Mouse (Mus musculus) heart, postnatal 0 days (tissue): ENCODE results near the gene E330009J07Rik.

ENCODE experiments used
- CTCF ChIP-seq: IDR thresholded peaks from 2 replicates; pipeline ENCODE4 v1.5.1; 2016; ENCODE audit warnings: antibody characterized with exemption, control low read depth, low read depth
- EP300 ChIP-seq: IDR thresholded peaks from 2 replicates; pipeline ENCODE4 v1.6.1; 2016; ENCODE audit warnings: antibody characterized with exemption, low read depth

DNA sequence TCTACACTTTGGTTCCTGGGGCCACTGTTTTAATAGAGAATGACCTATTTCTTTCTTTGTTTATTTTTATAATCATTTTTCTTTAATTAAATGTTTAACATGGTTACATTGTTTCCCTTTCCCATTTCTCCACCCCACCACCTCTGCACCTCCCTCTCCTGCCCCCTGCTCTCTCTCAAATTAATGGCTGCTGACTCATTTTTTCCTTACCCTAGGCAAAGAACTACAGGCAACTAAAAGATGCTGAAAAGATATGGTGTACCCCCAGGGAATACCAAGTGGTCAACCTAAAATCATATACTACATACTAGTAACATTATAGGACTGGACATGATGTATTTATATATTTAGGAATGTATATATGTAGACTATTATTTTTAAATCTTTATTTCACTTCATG, 12.7 kb upstream of the E330009J07Rik start:
- TF ChIP-seq CTCF = no peak
- no peak for TF ChIP-seq EP300
